Mouse (Mus musculus) megakaryocyte, embryonic 14.5 days (primary cell): Measurements from ENCODE around the gene Rbm39.

Experiments
- FLI1 ChIP-seq: IDR thresholded peaks from 2 replicates; pipeline ENCODE4 v1.6.1; 2012; ENCODE audit warnings: low read length, inconsistent platforms, mixed read lengths
- GATA1 ChIP-seq: IDR thresholded peaks from 3 replicates; pipeline ENCODE4 v1.6.1; 2012; ENCODE audit warnings: mixed read lengths, low read length, inconsistent platforms, borderline replicate concordance

DNA sequence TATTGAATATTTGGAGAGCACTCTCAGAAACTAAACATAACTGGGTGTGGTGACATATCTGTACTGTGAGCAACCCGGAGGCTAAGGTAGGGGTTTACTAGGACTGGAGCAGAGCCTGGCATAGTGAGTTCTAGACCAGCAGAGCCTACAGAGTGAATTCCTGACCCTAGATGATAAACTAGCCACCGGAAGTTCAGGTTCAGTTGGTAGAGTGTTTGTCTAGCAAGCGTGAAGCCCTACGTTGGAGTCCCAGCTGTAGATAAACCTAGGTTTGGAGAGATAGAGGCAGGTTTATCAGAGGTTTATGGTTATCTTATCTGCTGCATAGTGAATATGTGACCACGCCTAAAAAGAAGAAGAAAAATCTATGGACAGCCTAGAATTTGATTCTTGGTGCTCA is 44.0 kb upstream of the Rbm39 start:
- TF ChIP-seq FLI1 (no peak), GATA1 (no peak)
